Mouse (Mus musculus): ENCODE results near the gene Mfap2. TPM values are rescaled to one million over a fixed set of nuclear protein-coding genes. Genes with fewer than 3 reads are reported as not detected.

Mfap2 gene
- total RNA-seq, 2 experiments from 2014 or later, result 1.1 to 2.3 TPM

DNA sequence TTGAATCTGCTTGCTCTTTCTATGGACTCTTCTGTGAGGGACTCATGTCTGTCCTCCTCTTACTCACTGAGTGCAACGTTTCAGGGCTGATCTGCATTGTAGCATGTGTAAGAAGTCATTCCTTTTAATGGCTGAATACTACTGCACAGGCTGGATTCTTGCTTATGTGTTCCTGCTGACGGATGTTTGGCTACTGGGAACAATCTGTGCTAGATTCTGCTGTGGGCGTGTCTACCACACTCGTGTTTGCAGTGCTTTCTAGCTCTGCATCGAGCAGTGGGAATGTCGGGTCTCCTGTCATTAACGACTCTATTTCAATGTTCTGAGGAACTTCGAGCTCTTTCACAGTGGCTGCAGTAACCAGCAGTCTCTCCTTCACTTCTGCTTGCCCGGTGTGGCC is 13.8 kb downstream of the Mfap2 start:
- DNase-seq (ENCODE audit: low spot score), result no peak

DNA sequence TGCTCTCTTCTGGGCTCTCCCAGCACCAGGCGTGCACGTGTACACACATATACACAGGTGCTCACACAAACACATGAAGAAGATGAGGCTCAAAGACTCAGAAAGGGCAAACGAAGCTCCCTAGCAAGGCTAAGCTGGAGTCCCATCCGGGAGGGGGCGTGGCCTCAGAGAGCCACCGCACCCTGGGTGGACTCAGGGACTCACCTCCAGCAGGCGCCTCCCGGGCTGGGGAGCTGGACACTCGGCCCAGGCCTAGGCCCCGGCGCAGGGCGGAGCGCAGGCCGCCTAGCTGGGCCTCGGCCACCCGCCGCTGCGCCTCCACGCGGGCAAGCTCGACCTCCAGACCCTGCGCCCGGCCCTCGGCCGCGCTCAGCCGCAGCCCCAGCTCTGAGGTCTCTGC is 14.8 kb downstream of the Mfap2 start:
- DNase-seq (ENCODE audit: low spot score), result no peak

DNA sequence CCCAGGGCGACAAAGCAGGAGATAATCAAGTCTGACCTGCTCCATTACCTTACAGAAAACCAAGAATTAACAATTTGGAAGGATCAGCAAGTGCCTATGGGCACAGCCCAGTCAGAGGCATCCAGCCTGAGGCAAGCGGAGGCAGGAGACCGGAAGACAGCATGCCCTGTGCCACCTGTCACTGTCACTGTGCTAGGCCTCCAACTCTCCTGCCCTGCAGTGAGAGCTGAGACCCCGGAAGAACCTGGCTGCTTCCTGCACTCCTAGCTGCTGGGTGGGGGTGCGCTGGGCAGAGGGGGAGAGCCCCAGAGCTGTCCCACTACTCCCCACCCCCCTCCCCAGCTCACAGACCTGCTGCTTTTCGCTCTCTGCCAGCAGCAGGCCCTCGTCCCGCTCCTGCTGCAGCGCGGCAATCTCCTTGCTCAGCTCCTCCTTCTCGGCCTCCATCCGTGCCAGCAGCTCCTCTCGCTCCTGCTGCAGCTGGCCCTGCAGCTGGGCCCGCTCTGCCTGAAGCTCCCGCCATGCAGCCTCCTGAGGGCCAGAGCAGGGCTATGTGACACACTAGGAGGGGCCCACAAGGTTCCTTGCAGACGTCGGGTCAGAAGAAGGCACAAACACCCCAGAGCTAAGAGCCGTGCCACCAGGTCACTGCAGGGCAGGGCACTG is 20.5 kb downstream of the Mfap2 start:
- DNase-seq (ENCODE audit: low spot score), result no peak

DNA sequence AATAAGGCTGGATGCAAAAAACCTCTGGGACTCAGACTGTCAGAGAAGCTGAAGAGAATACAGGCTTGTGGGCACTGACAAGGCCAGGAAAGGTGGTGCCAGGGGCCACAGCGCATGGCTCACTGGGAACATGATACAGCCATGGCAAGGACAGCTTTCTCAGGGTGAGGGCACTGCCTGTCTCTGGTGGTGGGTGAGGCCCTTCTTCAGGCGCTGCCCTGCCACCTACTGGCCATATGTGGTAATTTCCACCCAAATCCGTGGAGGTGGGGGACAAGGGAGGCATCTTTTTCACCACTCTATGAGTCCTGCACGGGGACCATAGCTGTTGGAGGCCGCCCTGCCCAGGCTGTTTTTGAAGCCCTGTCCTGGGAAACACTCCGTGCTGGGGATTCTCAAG is 21.5 kb downstream of the Mfap2 start:
- peak; percentile 88 for DNase-seq (ENCODE audit: low spot score)

DNA sequence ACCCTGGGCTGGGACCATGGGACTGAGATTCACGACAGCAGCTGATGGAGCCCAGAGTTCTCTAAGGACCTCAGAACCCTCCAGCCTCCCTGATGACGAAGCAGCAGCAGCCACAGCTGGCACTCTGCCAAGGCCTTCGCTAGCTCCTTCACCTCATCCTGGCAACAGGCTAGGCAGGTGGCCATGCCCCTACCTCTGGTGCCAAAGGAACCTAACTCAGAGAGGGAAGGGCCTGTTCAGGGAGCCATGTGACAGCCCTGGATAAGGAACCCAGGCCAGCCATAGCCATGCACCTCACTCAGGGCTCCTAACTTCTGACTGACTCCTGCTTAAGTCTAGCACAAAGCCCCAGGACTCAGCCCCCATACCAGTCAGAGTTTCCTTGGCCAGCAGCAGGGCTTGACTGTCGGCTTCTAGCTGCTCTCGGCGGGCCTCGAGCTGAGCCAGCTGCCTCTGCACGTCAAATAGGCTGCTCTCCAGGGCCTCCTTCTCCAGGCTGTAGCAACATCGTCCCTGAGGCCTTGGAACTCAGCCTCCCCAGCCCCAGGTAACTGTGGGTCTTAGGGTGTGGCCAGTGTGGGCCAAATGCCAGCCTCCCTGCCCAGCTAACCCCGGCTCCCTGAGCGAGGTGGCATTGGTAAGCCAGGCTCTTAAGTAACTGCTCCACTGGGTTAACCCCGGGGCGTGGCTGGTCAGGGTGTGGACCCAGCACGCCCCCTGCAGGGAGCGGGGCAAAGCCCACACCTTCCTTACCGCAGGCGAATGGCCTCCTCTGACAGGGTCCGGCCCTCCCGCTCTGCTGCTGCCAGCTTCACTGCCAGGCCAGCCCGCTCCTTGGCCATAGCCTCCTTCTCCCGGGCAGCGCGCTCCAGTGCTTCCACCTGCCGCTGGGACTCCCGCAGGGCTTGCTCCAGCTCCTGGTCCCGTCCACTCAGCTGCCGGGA is 23.7 kb downstream of the Mfap2 start:
- DNase-seq (ENCODE audit: low spot score), result peak; percentile 33

DNA sequence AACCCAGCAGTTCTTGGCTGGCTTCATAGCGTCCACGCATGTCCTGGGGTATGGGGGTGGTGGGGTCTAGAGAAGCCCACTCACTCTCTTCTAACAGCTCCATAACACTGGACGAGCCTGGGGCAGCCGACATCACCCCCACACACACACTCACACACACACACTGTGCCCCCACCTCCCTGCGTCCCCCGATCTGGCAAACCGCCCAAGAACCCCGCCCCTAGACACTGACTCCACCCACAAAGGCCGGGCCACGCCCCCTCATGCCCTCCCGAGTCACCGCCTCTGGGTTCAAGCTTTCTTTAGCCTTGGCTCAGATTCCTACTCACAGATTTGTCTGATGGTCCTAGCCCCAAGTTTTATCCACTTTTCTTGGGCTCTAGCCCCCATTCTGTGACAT is 30.9 kb downstream of the Mfap2 start:
- no peak for DNase-seq (ENCODE audit: low spot score)

DNA sequence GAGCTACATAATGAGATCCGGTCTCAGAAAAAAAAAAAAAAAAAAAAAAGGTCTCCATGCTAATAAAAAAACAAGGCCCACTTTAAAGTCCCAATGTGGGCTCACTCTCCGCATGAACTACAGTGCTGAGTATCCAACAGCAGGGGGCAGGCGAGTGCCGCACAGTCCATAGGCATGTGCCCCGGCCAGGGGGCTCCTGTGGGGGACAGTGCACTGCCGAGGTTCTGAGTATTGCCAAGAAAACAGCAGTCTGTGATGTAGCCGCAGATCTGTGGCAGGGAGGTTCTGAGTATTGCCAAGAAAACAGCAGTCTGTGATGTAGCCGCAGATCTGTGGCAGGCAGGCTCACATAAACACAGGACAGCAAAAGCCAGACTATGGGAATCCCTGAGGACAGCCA is 34.6 kb downstream of the Mfap2 start:
- peak; percentile 36 for DNase-seq (ENCODE audit: low spot score)

DNA sequence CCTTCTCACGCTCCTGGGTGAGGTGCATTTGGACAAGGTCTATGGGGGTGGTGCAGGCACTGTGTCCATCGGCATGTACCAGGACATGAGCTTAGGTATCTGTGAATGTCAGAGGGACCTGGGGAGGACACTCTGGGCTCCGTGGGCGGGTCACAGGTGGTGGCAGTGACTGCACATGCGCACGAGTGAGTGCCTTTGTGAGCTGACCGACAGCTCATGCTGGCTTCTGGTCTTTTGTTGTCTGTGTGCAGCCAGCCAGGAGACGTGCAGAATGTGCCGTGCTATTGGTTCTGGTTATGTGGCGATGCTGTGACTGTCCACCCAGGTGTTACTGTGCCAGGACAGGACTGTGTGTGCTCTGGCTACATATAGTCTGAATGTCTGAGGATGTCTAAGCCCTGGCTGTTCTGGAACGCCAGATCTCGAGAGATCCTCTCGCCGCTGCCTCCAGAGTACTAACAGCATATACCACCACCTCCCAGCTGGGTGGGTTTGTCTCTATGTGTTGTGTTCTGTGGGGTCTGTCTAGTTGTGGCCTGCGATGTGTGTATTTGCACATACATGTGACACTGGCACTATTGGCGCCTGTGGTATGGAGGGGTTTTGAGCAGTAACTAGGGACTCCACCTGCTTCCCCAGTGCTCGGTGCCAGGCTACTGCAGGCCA is 38.7 kb downstream of the Mfap2 start:
- DNase-seq (ENCODE audit: low spot score), result no peak

DNA sequence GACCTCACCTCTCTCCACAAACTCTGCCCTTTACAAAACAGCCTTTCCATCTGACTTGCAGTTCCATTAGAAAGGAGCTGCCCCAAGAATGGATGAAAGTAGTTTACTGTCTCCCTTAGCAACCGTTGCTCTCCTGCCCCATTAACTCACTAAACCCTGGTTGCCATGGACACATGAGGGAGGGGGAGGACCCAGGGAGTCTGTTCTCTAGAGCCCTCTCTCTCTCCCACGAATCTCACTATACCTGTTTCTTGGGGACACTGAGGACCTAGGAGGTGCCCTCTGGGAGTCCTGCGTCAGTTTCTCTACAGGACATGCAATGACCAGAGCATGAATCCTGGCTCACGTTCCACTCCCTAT is 39.2 kb downstream of the Mfap2 start:
- DNase-seq (ENCODE audit: low spot score), result no peak

DNA sequence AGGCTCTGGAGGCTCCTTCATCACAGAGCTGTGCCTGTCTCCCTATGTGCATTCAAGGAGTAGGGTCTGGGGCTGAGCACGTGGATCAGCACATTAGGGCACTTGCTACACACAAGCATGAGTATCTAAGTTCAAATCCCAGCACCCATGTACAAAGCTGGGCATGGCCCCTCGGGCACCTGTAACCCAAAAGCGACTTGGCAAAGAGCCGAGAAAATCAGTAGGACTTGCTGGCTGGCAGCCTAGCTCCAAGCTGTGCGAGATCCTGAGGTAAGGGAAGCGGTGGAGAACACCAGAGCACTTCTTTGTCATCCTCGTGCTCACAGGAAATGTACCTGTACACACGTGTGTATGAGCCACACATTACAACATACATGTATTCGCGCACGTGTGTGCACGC is 42.2 kb downstream of the Mfap2 start:
- DNase-seq (ENCODE audit: low spot score), result no peak

DNA sequence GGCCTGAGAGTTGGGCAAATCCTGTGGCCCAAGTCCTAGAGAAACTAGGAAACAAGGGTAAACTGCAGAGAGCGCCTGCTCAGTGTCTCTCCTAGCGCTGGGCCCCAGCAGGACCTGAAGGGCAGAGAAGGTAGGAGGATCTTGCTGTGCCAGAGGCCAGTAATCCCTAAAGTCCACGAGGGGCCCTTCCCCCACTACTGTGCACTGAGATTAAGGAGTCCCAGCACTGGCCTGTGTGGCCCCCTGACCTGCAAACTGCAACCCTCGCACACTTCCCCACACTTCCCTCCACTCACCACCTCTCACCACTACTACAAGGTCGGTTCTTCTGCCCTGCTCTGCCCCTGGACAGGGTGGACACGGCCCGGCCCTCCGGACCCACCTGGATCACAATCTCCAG is 42.9 kb downstream of the Mfap2 start:
- DNase-seq (ENCODE audit: low spot score), result no peak

DNA sequence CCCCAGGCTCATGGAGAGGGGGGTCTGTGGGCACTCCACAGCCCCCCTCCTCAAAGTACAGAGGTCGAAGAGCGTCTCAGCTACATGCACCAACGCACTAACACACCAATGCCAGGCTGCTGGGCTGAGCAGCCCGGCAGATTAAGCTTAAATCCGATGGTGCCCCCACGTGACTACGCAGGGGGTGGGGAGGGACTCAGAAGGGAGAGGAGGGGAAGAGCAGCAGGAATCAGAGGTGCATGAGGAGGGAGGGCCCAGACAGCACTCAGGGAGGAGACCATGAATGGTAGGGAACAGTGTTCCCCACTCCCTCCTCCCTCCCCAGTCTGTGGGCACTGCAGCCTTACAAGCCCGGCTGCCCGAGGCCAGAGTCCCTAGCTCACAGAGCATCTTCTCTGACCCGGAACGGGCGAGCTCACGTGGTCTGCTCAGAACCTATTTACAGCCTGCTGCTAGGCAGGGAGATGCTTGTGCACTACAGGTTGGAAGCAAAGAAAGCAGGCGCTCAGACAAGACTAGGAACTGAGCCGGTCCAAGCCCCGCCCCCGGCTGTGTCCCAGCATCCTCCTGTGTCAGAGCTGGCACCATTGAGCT is 43.4 kb downstream of the Mfap2 start:
- no peak for DNase-seq (ENCODE audit: low spot score)

DNA sequence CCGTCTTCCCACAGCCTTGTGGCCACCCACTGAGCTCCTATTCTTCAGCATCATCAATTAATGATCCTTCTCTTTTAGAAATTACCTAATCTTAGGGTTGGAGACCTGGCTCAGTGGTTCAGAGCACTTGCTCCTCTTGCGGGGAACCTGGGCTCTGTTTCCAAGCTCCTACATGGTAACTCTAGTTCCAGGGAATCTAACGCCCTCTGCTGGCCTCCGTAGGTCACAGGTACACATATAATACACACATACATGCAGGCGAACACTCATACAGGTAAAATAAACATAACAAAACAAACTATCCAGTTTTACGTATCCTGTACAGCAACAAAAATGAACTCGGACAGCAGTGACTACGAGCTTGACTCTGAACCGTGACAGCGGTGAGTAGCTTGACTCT is 46.8 kb downstream of the Mfap2 start:
- DNase-seq (ENCODE audit: low spot score), result no peak

DNA sequence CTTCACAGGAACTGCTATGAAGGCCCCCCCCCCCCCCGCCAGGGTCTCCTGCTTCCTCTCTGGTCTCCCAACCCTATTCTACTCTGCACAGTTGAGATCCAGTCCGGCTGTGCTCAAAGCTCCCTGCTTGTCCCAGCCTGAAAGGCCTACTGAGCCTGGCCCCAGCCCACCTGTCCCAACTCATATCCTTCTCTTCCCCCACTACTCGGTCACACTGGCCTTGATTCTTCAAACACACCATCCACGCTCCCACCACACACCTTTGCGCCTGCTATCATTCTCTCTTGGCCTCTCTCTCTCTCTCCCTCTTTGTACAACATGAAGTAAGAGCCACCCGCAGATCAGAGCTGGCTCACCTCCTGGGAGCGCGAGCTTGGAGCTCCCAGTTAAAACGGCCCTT is 48.6 kb downstream of the Mfap2 start:
- DNase-seq (ENCODE audit: low spot score), result no peak

DNA sequence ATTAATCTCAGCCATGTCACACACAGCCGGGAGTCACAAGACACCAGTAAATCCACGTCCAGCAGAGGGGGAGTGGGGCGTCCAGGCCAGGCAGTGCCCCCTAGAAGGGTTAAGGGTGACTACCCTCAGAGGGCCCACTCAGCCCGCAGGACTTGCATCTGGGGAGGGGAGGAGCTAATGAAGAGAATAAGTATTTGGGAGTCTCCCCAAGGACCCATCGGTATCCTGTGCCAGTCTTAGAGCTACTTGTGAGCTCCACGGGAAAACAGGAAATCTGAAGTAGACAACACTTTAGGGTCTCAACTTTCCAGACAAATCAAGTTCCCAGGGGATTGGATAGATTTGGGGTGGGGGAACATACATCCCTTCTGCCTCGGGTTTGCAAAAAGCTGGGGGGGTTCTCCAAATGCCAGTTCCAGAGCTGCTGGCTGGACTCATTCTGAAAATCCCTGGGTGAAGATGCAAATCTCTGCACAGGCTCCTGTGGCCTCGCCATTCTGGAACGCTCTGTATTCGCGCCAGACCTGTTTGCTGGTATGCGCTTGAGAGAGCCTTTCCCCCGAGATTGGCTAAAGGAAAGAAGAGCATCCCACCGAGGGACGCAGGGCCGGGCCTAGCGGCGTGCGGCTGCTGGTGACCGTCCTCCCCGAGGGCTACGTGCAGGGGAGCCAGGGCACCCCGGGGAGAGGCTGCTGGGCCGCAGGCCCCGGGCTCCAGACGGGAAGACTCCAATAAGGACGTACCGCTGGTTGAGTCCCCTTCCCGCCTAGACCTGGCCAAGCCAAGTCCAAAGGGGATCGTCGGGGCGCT is 49.6 kb downstream of the Mfap2 start:
- no peak for DNase-seq (ENCODE audit: low spot score)

DNA sequence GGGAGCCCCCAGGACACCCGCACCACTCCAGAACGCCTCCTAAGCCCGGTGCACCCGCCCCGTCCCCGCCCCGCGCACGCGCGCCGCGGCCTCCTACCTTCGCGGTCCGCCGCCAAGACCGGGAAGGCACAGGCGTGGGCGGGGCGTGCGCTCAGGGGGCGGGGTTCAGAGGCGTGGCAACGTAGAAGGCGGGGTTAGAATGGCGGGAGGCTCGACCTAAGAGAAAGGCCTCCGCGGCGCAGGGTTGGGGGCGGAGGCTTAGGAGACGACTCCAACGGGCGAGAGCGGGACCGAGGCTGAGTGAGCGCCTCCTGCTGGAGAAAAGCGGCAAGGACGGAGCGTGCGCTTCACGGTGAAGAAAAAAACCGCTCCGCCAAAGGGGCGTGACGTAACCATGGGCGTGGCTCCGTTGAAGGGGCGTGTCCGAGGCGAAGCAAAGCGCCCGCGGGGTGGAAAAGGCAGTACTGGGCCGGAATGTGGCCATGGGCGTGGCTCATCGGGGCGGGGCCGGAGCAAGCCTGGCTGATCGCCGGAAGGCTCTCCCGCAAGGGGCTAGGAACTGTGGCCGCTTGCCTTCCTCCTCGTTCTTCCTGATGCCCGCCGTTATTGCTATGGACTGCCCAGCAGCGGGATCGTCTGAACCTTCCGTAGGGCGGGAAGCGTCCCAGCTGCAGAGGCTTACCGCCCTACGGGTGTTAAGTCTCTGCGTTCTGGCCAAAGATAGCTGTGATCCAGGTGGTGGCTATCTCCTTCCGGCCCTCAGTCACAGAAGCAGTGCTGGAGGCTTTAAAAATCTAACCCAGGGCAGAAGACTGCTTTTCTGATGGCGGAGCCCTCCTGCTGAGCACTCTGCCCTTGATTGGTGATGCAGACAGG is 50.4 kb downstream of the Mfap2 start, which contains the start of gene Crocc:
Gene Crocc (minus strand): TSS at position 125 of the 876 bp plus-strand sequence.
- DNase-seq (ENCODE audit: low spot score), result peak; percentile 99

DNA sequence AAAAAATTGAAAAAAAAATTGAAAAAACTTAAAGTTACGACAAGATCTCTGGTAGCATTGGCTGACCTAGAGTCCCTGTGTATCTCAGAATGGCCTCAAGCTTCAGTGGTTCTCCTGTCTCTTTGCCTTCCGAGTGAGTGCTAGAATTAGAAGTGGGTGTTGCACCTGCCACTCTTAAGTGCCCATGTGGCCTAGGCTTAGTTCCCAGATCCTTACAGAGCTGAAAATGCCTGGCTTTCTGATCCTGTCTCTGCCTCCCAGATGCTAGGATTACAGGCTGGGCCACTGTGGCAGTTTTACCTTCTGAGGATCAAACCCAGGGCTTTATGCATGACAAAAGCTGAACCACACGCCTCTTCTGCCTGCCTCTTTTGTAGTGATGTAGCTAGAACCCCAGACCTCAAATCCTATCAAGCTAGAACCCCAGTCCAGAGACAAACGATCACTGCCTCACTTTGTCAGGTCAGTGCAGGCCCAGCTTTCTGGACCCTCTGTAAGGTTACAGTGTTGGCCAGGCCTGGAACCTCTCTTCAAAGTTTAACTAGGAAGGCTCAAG is 54.0 kb downstream of the Mfap2 start:
- no peak for DNase-seq (ENCODE audit: low spot score)

DNA sequence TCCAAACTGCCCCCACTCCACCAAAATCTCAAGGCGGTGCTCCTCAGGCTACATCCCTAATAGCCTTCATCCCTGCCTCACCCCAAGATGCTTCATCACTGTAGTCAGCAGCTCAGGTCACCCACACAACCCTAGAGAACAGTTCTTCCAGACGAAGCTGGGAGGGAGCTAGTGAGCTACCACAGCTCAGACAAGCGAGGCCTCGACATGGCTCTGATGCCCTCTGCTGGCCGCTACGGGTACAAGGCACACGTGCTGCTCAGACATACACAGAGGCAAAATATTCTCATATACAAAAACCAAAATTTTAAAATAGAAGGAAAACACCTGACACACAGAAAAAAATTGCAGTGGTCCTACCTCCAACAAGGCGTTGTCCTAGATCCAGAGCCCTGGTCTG is 54.9 kb downstream of the Mfap2 start:
- peak; percentile 72 for DNase-seq (ENCODE audit: low spot score)

Data from gastrocnemius, adult 18-20 months (tissue).